Mouse (Mus musculus): ENCODE measurements around the gene Antxr2. TPM values are rescaled to one million over a fixed set of nuclear protein-coding genes. Genes with fewer than 3 reads are reported as not detected.

Gene Antxr2
- total RNA-seq, 2 experiments from 2014 or later: 1.3 to 2.0 TPM

GRCm38 (mm10) chr5:97999261-97999824, 31.5 kb downstream of the Antxr2 start:
- DNase-seq (ENCODE audit: low spot score in 2 of 2): no peak
- intact Hi-C loops (cut with DNase I): no loop called here

GRCm38 (mm10) chr5:97996500-97997176, 34.2 kb downstream of the Antxr2 start:
- intact Hi-C loops (cut with DNase I): no loop called here

GRCm38 (mm10) chr5:97995881-97996280, 35.0 kb downstream of the Antxr2 start:
- DNase-seq (ENCODE audit: low spot score in 2 of 2): no peak
- intact Hi-C loops (cut with DNase I): no loop called here

More at GRCm38 (mm10) chr5:97996500-97997176, 34.2 kb downstream of the Antxr2 start:
- DNase-seq (ENCODE audit: low spot score in 2 of 2): no peak

GRCm38 (mm10) chr5:97986656-97987294, 44.1 kb downstream of the Antxr2 start:
- DNase-seq (ENCODE audit: low spot score in 2 of 2): no peak
- intact Hi-C loops (cut with DNase I): no loop called here

GRCm38 (mm10) chr5:97983375-97983774, 47.5 kb downstream of the Antxr2 start:
- intact Hi-C loops (cut with DNase I): no loop called here
- DNase-seq (ENCODE audit: low spot score in 2 of 2): no peak

GRCm38 (mm10) chr5:97980472-97980871, 50.4 kb downstream of the Antxr2 start:
- no peak for DNase-seq (ENCODE audit: low spot score in 2 of 2)
- intact Hi-C loops (cut with DNase I): no loop called here

- no peak for DNase-seq (ENCODE audit: low spot score in 2 of 2)
- intact Hi-C loops (cut with DNase I): no loop called here
These were observed 57.5 kb downstream of the Antxr2 start for GRCm38 (mm10) chr5:97973293-97973692.

- DNase-seq (ENCODE audit: low spot score in 2 of 2): no peak
- intact Hi-C loops (cut with DNase I): no loop called here
These were observed 58.8 kb downstream of the Antxr2 start for GRCm38 (mm10) chr5:97972029-97972428.

GRCm38 (mm10) chr5:97971236-97971635, 59.6 kb downstream of the Antxr2 start:
- intact Hi-C loops (cut with DNase I): no loop called here
- no peak for DNase-seq (ENCODE audit: low spot score in 2 of 2)

- DNase-seq (ENCODE audit: low spot score in 2 of 2): no peak
- intact Hi-C loops (cut with DNase I): no loop called here
These were observed 63.8 kb downstream of the Antxr2 start for GRCm38 (mm10) chr5:97967044-97967443.

- intact Hi-C loops (cut with DNase I): no loop called here
- no peak for DNase-seq (ENCODE audit: low spot score in 2 of 2)
These were observed 64.7 kb downstream of the Antxr2 start for GRCm38 (mm10) chr5:97966101-97966500.

GRCm38 (mm10) chr5:97964444-97964843, 66.4 kb downstream of the Antxr2 start:
- no peak for DNase-seq (ENCODE audit: low spot score in 2 of 2)

GRCm38 (mm10) chr5:97962512-97962911, 68.3 kb downstream of the Antxr2 start:
- intact Hi-C loops (cut with DNase I): no loop called here
- no peak for DNase-seq (ENCODE audit: low spot score in 2 of 2)

More at GRCm38 (mm10) chr5:97964444-97964843, 66.4 kb downstream of the Antxr2 start:
- intact Hi-C loops (cut with DNase I): no loop called here

GRCm38 (mm10) chr5:97961786-97962185, 69.1 kb downstream of the Antxr2 start:
- intact Hi-C loops (cut with DNase I): no loop called here
- DNase-seq (ENCODE audit: low spot score in 2 of 2): no peak

- intact Hi-C loops (cut with DNase I): no loop called here
These were observed 71.2 kb downstream of the Antxr2 start for GRCm38 (mm10) chr5:97959651-97960050.

GRCm38 (mm10) chr5:97959010-97959409, 71.8 kb downstream of the Antxr2 start:
- no peak for DNase-seq (ENCODE audit: low spot score in 2 of 2)
- intact Hi-C loops (cut with DNase I): no loop called here

More at GRCm38 (mm10) chr5:97959651-97960050, 71.2 kb downstream of the Antxr2 start:
- no peak for DNase-seq (ENCODE audit: low spot score in 2 of 2)

GRCm38 (mm10) chr5:97957501-97957900, 73.3 kb downstream of the Antxr2 start:
- no peak for DNase-seq (ENCODE audit: low spot score in 2 of 2)
- intact Hi-C loops (cut with DNase I): no loop called here

- intact Hi-C loops (cut with DNase I): no loop called here
- no peak for DNase-seq (ENCODE audit: low spot score in 2 of 2)
These were observed 76.6 kb downstream of the Antxr2 start for GRCm38 (mm10) chr5:97954193-97954772.

- intact Hi-C loops (cut with DNase I): no loop called here
- DNase-seq (ENCODE audit: low spot score in 2 of 2): no peak
These were observed 77.5 kb downstream of the Antxr2 start for GRCm38 (mm10) chr5:97953241-97953920.

GRCm38 (mm10) chr5:97947261-97947660, 83.6 kb downstream of the Antxr2 start:
- intact Hi-C loops (cut with DNase I): no loop called here
- no peak for DNase-seq (ENCODE audit: low spot score in 2 of 2)
